Mouse (Mus musculus) testis, postnatal 10 days (tissue): Measurements from ENCODE around the gene Ascl4.

Experiments used
- DNase-seq: peaks from one replicate; pipeline ENCODE4 v3.0.0; 2021; ENCODE audit warnings: low spot score

Gene Ascl4

GRCm38 (mm10) chr10:85927676-85928445 lies at the start of gene Ascl4:
Gene Ascl4, plus strand, starts transcription at chr10:85927681.
- DNase-seq, result no peak

GRCm38 (mm10) chr10:85879886-85880486 lies 47.5 kb upstream of the Ascl4 start:
- DNase-seq, result no peak

DNA sequence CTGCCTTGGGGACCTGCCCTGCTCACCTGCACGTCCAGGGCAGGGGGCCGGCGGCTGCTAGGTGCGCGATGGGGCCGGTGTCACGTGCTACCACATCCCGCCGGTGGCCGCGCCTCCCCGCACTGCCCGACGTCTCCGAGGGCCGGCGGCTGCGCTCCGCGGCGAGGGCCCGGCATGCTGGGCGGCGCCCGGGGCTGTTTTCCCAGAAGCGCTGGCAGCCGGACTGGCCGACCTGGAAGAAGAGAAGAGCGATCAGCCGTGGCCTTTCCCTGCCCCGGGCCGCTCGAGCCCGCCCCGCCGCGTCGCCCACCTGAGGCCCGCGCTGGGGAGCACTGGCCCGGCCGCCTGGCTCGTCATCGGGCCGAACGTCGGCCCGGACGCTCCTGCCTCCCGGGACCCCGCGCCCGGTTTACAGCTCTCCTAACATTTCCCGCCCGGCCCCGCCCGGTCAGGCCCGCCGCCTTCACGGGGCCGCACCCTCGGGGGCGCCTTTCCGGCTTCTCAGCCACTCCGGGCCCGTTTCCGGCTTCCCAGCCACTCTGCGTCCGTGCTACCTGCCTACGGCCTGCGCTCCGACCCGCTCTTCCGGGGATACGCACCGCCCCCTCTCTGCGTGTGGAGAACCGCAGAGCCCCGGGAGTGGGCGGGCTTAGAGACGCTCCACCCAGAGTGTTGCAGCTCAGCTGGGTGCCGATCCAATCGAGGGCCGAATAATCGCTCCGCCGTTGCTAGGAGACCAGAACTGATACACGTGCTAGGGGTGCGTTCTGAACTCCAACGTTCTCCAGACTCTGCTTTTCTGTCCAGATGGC lies 10.8 kb upstream of the Ascl4 start, which contains the start of gene Prdm4:
TSS of gene Prdm4 (minus strand) at position 645 of the 812 bp plus-strand sequence.
- peak; percentile 98 for DNase-seq

- peak; percentile 78 for DNase-seq
Observed at GRCm38 (mm10) chr10:85928499-85929207, 1.2 kb downstream of the Ascl4 start.

DNA sequence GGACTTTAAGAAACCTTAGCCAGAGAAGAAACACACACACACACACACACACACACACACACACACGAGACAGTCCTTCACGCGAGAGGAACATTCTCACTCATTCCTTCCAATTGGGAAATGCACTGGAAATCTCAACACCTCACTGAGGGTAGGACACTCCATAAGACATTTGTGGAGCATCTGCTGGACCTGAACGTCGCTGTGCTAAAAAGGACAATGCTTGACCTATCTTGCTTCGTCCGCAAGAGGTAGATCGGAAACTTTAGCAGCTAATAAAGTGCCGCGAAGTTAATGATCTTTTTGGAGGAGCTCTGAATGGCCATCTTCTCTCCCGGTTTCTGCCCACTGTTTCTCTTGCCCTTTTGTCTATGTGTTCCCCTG lies 1.7 kb downstream of the Ascl4 start:
- DNase-seq, result no peak

DNA sequence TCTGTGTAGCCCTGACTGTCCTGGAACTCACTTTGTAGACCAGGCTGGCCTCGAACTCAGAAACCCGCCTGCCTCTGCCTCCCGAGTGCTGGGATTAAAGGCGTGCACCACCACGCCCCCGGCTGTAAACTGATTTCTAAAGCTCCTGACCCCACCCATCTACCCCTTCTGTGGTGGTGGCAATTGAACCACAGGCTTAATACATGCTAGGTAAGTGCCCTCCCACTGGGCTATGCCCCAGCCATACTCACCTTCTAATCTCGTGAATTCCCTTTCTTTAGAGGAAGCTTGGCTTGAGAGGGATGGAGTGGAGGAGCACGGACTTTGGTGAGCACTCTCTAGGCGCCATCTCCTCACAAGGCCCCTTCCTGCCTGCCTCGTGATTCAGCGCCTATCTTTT lies 2.5 kb downstream of the Ascl4 start:
- DNase-seq, result no peak

- no peak for DNase-seq
Observed at GRCm38 (mm10) chr10:85936280-85936965, 8.9 kb downstream of the Ascl4 start.

GRCm38 (mm10) chr10:85948483-85949196 lies 21.2 kb downstream of the Ascl4 start:
- no peak for DNase-seq

GRCm38 (mm10) chr10:85951765-85952443 lies 24.4 kb downstream of the Ascl4 start:
- no peak for DNase-seq

- DNase-seq, result no peak
Observed at GRCm38 (mm10) chr10:85953401-85953800, 25.9 kb downstream of the Ascl4 start.

DNA sequence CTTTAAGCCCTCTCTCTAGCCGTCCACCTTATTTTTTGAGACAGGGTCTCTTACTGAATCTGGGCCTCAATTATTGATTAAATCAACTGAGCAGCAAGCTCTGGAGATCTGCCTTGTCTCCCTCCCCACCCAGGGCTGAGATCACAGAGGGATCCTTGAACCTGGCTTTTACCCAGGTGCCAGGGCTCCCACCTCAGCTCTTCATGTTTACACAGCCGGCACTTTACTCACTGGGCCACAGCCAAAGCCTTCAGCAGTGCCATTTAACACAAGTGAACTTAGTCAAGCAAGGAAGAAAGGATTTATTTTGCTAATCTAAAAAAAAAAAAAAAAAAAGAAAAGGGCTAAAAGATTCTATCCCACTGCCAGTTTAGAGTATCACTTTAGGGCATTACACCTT lies 26.9 kb downstream of the Ascl4 start:
- no peak for DNase-seq

DNA sequence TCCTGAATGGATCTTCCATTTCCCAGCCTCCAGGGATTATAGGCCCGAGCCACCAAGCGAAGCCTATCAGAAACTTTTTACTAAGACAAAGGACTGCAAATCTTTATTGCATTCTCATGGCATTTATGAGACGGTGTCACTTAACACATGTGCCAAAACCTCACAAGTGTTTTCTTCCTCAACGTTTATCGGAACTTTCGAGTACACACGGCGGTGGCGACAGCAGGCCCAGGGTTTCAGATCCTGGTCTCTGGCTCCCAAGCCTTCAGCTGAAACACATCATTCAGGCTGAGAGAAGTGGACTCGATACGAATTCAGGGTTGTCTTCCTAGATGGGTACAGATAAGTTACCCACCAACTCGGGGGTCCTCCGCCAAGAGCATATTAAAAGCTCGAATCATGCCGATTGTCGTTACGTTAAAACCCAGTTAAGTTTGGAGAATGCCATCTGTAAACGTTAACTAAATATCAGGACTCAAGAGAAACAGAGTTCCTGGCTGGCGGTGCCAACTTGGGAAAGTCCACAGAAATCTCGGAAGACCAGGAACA lies 29.5 kb downstream of the Ascl4 start:
- DNase-seq, result no peak

DNA sequence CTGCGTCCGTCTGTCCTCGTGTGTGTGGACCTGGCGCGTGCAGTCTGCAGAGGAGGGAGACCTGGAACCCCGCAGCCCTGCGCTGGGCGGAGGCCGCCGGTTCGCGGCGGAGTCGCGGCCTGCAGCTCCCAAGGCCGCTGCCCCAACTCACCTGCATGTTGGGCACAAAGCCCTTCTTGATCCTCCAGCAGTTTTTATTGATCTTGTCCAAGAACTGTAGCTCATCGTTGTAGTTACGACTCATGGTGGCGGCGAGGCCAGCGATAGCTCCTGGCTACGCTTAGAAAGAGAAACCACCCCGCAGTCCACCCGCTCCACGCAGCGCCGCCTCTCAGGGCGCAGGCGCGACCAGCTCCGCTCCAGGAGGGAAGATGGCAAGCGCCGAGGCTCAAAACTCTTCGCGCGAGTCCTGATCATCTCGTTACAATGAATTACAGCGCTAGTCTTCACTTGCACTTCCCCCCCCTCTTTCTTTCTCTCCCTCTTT lies 30.0 kb downstream of the Ascl4 start, which contains the start of gene Rtcb:
TSS of gene Rtcb (minus strand) at position 360 of the 487 bp plus-strand sequence.
- DNase-seq, result peak; percentile 98

DNA sequence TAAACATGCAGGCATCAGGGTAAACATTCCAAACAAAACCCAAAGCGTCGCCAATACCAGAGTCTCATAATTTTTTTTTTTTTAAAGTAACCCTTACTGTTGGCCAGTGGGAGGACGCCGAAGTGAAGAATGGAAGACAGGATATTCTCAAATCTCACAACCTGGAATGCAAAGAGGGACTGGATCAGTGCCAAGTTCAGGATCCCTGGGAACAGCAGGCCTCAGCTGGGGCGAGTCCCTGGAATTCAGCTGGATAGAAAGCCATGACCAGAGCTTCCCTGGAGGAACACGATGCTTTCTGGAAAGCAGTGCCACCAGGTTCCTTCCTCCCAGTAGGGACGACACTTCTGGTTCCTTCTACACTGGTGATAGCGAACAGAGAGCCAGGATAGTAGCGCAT lies 35.4 kb downstream of the Ascl4 start:
- peak; percentile 51 for DNase-seq

DNA sequence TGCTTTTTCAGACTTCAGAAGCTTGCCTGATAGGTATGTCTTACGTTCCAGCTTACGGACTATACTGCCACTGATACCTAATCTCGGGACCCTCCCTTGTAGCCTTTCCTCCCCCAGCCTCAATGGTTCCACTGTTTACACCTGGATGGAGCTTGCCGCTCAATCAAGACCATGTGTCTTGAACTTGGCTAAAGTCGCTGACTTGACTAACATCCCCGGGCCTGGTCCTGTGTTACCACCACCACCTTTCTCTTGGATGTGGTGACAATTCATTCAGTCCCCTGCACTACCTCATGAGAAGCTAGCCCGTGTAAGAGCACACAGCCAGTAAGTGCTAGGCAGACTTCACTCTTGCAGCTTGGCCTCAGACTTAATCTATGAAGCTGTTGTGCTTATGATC lies 36.8 kb downstream of the Ascl4 start:
- DNase-seq, result no peak

GRCm38 (mm10) chr10:85966476-85966875 lies 39.0 kb downstream of the Ascl4 start:
- no peak for DNase-seq

DNA sequence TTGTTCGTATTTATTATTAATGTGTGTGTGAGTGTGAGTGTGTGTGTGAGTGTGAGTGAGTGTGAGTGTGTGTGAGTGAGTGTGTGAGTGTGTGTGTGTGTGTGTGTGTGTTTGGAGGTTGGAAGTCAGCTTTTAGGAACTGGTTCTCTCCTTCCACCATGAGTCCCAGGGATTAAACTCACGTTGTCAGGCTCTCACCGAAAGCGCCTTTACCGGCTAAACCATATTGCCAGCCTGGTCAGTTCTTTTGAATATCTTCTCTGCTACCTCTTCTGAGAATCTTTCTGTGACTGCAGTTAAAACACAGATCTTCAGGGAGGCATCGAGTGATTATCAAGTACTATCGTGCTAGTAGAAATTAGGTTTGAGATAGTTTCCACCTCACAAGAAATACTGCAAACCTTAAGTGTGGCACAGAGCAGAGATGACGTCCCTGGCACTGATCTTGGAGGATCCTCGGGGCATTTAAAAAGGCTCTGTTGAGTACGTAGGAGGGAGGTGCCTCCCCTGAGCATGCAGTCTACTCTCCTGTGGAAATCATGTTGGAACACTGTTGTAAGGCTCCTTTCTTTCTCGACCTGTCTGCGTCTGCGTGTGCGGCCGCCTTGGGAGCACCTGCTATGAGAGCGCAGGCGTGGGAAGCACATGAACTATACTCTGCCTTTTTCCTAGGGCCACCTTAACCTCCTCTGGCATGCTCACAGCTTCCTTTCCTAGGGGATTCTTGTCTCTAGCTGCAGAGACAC lies 40.1 kb downstream of the Ascl4 start:
- DNase-seq, result no peak

DNA sequence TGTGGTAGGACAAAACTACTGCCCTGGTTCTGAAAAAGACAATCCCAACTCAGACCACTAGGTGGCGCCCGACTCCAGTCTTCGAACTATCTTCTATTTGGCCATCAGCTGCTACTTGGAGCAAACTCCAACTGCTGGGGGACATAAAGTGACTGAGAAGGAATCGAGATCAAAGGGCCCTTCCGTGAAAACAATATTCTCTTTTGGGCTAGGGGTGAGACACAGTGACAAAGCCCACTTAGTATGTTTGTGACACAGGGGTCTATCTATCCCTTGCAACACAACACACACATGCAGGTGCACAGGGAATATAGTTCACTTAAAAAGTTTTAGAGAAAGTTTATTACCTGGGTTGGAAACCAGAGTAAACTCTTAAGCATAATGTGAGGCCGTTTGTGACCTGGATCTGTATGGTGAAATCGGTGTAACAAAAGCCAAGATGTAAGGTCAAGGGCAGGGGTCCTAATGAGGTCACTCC lies 40.7 kb downstream of the Ascl4 start:
- peak; percentile 91 for DNase-seq

- no peak for DNase-seq
Observed at GRCm38 (mm10) chr10:85968731-85969130, 41.2 kb downstream of the Ascl4 start.
